Comparison of ENCODE assay signal across 26 mouse cellular contexts in genomic region chr14:39351979-39352737, GRCm38 (mm10).
"Had no signal": no experiment of that assay in that cellular context is flagged by ENCODE, and none has a peak within 500 bp of the region (broad histone marks: within the 10 kb centered on the region; RNA-seq: fewer than 3 reads in every experiment).

No protein-coding gene starts in this region.

- H3K9me3 ChIP-seq: heart, embryonic 10.5 days; heart, embryonic 12.5 days; hindbrain, embryonic 10.5 days; hindbrain, embryonic 12.5 days; intestine, embryonic 15.5 days; limb, embryonic 13.5 days; limb, embryonic 15.5 days; liver, embryonic 12.5 days had no signal

- DNase-seq: gastrocnemius, postnatal 14 days; gastrocnemius, postnatal 36 days; heart, adult 18-20 months; heart, postnatal 10 days; heart, postnatal 4 days; kidney, adult 18-20 months; kidney, adult 8-10 months; kidney, postnatal 14 days; kidney, postnatal 36 days; layer of hippocampus, adult 9-11 months; layer of hippocampus, postnatal 36 days; left cerebral cortex, postnatal 4 days had no signal

- H3K9ac ChIP-seq: heart, embryonic 12.5 days; hindbrain, embryonic 12.5 days; hindbrain, embryonic 14.5 days; intestine, embryonic 15.5 days; limb, embryonic 13.5 days; limb, embryonic 15.5 days; liver, embryonic 12.5 days; liver, embryonic 14.5 days had no signal

- H3K27me3 ChIP-seq: heart, embryonic 12.5 days; hindbrain, embryonic 12.5 days; intestine, embryonic 15.5 days; limb, embryonic 13.5 days; limb, embryonic 15.5 days; liver, embryonic 12.5 days had no signal

- ATAC-seq: hindbrain, embryonic 16.5 days; inflammation-experienced regulatory T-cells, adult 6 months; intestine, embryonic 15.5 days; intestine, postnatal 0 days; liver, embryonic 12.5 days had no signal

- H3K36me3 ChIP-seq: heart, embryonic 10.5 days; heart, embryonic 12.5 days; hindbrain, embryonic 10.5 days; hindbrain, embryonic 12.5 days; intestine, embryonic 15.5 days; limb, embryonic 13.5 days; limb, embryonic 15.5 days; liver, embryonic 12.5 days had no signal

- H3K4me3 ChIP-seq: heart, embryonic 10.5 days; heart, embryonic 12.5 days; hindbrain, embryonic 10.5 days; hindbrain, embryonic 12.5 days; intestine, embryonic 15.5 days; limb, embryonic 13.5 days; limb, embryonic 15.5 days; liver, embryonic 12.5 days had no signal

- H3K4me1 ChIP-seq: heart, embryonic 10.5 days; heart, embryonic 12.5 days; hindbrain, embryonic 10.5 days; hindbrain, embryonic 12.5 days; intestine, embryonic 15.5 days; limb, embryonic 13.5 days; limb, embryonic 15.5 days; liver, embryonic 12.5 days had no signal

- H3K4me2 ChIP-seq: heart, embryonic 12.5 days; hindbrain, embryonic 12.5 days; hindbrain, embryonic 14.5 days; intestine, embryonic 15.5 days; limb, embryonic 13.5 days; limb, embryonic 15.5 days; liver, embryonic 12.5 days had no signal

- H3K27ac ChIP-seq: heart, embryonic 10.5 days; hindbrain, embryonic 10.5 days; hindbrain, embryonic 12.5 days; hindbrain, embryonic 14.5 days; intestine, embryonic 15.5 days; kidney, postnatal 0 days; limb, embryonic 13.5 days; limb, embryonic 15.5 days; liver, embryonic 12.5 days; liver, embryonic 14.5 days had no signal
